Mouse (Mus musculus) bone marrow macrophage, adult 2 months (primary cell): Measurements from ENCODE around the gene Bdh2.

Source experiments
- CTCF ChIP-seq: IDR thresholded peaks from 2 replicates; pipeline ENCODE4 v1.5.1; 2012; ENCODE audit warnings: low read depth, mild to moderate bottlenecking, low read length, moderate library complexity
- POLR2A ChIP-seq: IDR thresholded peaks from 2 replicates; pipeline ENCODE4 v1.6.1; 2012; ENCODE audit warnings: mild to moderate bottlenecking, low read depth, low read length, borderline replicate concordance

DNA sequence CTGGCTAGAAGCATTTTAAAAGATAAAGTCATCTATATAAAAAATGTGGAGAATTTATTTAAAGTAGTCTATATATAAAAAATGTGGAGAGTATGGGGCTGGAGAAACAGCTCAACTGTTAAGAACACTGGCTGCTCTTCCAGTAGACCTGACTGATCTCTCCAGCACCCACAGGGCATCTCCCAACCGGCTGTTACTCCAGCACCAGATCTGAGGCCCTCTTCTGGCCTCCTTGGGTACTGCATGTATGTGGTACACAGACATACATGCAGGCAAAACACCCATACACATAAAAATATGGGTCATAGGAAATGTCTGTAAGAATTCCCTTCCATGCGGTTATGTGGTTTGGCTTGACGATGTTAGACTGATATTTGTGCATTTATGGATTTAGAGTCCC is 47.5 kb downstream of the Bdh2 start:
- TF ChIP-seq POLR2A (no peak), CTCF (peak; percentile 34; the same call in 1 of the 2 replicates)
